Mouse (Mus musculus) 416B (cell line): ENCODE measurements around the gene Iqsec1.

Experiments
- DNase-seq: peaks from one replicate; pipeline ENCODE4 v3.0.0; 2011; ENCODE audit warnings: low read depth

The Iqsec1 gene

DNA sequence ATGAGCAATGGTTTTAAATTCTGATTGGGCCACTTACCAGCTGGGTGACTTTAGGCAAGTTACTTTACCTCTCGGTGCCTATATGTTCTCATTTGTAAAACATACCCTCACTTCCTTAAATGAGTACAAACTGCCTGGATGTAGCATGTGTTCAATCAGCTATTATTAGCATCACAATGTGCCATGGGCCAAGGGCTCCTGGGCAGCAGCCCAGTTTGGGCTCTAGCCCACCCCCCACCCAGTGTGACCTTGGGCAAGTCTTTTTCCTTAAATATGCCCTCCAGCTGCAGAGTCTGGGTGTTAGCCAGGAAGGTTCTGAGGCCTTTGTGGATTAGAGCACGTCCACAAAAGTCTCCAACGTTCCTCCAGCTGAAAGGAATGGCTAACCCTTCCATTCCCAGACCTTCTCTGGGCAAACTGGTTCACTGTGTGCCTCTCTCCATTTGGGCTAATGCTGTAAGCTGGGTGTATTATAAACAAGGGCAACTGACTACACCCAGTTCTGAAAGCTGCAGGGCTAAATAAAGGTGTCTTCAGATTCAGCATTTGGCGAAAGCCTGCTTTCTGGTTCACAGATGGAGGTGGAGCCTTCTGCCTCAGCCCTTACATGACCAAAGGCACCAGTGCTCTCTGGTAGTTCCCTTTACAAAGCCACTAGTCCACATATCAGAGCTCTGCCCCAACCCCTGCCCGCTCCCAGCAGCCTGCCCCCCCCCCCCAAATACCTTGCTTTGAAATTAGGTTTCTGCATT is 101.3 kb downstream of the Iqsec1 start:
- DNase-seq: no peak

DNA sequence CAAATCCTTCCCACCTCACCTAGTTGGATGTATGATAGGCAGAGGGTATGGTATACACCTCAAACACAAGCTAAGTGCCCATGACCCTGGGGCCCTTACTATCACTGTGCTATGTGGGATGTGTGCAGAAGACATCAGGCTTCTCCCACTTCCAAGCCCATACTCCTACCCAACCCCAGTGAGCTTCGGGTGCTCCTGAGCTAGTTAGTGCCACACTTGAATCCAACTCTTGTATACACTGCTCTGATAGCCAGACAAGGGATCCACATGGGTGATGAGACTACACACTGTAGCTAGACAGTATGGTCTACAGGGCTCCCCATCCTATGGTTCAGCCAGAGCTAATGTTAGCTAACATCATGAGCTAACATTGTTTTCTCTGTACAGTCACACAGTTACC is 102.9 kb downstream of the Iqsec1 start:
- no peak for DNase-seq

GRCm38 (mm10) chr6:90884631-90885030 is 103.9 kb downstream of the Iqsec1 start:
- no peak for DNase-seq

GRCm38 (mm10) chr6:90880975-90881374 is 107.5 kb downstream of the Iqsec1 start:
- no peak for DNase-seq

- no peak for DNase-seq
Observed at GRCm38 (mm10) chr6:90880404-90880803, 108.1 kb downstream of the Iqsec1 start.

DNA sequence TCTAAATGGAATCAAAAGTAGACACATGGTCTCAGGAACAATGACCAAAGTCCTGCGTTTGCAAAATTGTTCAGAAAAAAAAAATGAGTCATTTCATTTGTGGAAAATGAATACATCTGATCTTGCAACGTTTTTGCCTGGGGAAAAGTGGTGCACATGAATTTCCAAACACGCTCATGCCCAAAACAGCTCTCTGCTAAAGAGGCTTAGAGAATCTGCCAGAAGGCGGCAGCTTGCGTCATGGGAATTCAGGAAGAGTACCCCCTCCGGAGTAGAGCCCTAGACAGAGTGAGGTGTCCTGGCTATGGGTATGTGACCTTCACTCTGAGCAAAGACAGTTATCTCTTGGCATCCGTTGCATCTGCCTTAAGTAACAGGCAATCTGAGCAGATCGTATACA is 116.9 kb downstream of the Iqsec1 start:
- no peak for DNase-seq

GRCm38 (mm10) chr6:90868033-90868432 is 120.5 kb downstream of the Iqsec1 start:
- DNase-seq: no peak

GRCm38 (mm10) chr6:90861370-90861769 is 127.1 kb downstream of the Iqsec1 start:
- DNase-seq: no peak

DNA sequence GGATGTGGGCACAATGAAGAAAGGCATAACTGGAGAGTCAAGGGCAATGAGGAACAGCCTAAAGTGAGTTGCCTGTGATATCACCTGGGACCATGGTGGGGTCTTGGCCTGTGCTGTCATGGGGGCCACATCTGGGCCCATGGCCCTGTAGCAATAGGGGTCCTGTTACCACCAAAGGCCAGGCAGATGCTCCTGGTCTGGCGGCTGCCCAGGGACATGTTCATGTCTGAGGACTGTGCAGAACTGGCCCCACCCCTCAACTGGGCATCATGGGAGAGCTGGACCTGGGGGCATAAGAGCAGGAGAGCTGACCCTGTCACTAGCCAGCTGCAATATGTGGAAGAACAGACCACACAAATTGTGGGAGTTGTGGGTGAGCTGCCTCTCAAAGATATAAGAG is 130.6 kb downstream of the Iqsec1 start:
- DNase-seq: no peak

- DNase-seq: peak; percentile 21
Observed at GRCm38 (mm10) chr6:90852360-90852759, 136.1 kb downstream of the Iqsec1 start.

GRCm38 (mm10) chr6:90848068-90848467 is 140.4 kb downstream of the Iqsec1 start:
- DNase-seq: no peak

GRCm38 (mm10) chr6:90847523-90847922 is 141.0 kb downstream of the Iqsec1 start:
- DNase-seq: no peak

DNA sequence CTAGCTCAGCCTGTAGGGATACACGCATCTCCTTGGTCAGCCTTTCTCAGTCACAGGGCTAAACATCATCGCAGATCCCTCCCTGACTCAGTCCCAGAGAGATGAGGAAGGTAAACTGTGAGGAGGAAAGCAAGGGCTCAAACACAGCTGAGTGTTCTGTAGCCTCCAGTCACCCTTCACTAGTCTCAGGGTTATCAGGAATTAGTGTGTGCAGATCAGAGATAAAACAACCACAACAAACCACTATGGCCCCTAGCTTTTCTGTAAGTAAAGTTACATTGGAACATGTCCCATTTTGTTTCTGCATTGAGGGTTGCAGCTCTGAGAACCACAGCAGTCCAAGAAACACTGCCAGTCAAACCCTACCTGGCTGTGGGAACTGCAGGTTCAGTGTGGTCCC is 148.5 kb downstream of the Iqsec1 start:
- DNase-seq: peak; percentile 12

GRCm38 (mm10) chr6:90836749-90837148 is 151.7 kb downstream of the Iqsec1 start:
- no peak for DNase-seq

GRCm38 (mm10) chr6:90829536-90829935 is 158.9 kb downstream of the Iqsec1 start:
- no peak for DNase-seq

DNA sequence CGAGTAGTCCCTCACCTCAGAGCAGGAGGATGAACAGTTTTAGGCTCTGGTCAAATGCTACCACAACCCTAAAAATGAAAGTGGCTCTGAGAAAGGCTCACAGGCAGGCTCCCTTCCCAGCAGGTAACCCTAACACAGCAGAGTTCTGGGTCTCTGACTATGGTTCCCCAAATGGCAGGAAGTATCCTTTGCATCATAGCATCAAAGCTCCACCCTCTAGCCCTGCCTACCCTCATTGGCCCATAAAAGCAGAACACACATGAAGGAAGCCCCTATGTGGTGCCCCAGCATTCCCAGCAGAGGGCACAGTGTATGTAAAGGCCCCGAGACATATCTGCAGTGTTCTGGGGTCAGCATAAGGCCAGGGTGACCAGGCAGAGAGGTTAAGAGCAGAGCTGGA is 163.4 kb downstream of the Iqsec1 start:
- peak; percentile 77 for DNase-seq

GRCm38 (mm10) chr6:90823322-90823721 is 165.2 kb downstream of the Iqsec1 start:
- DNase-seq: no peak

DNA sequence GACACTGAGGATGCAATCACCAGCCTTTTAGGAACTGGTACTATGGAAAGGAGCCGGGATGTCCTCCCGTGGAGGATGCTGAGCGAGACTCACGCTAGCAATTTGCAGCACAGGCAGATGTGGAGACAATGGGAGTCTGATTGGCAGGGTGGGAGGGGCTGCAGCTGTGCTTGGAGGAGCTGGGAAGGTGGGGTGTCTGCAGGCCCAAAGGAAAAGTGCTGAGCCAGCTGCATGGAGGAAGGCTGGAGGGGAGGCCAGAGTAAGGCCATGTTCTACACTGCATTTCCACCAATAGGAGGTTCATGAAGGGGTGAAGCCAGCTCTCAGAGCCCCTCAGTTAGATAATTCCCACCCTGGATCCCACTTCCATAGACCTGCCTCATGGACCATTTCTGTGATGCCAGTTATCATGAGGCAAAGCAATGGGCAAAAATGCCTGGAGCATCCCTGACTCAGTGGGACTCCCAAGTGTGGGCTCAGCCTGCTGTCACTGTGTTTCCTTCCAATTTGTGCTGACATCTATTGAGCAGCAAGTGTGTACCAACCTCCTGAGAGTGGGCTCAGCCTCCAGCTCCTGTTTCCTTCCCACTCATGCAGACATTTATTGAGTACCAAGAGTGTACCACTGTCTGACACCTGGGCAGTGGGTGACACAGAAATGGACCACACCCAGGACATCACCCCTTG is 166.4 kb downstream of the Iqsec1 start:
- no peak for DNase-seq

GRCm38 (mm10) chr6:90819880-90820279 is 168.6 kb downstream of the Iqsec1 start:
- DNase-seq: peak; percentile 47

GRCm38 (mm10) chr6:90818956-90819355 is 169.5 kb downstream of the Iqsec1 start:
- DNase-seq: peak; percentile 66

- no peak for DNase-seq
Observed at GRCm38 (mm10) chr6:90816551-90816950, 171.9 kb downstream of the Iqsec1 start.

DNA sequence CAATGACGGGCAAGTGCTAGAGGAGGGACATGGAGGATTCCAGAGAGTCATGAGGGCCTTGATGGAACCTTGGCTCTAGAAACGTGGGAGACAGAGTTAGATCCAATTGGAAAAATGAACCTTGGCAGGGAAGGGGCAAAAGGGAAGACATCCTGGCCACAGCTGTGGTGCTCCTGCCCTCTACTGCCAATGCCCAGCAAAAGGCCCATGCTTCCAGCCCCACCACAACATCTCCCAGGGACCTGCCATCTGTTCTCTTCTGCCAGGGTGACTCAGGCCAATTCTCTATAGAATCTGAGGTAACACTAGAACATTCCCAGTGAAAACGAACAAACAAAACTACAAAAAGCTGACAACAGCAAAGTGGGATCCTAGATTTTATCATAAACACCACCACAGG is 173.1 kb downstream of the Iqsec1 start:
- DNase-seq: no peak

DNA sequence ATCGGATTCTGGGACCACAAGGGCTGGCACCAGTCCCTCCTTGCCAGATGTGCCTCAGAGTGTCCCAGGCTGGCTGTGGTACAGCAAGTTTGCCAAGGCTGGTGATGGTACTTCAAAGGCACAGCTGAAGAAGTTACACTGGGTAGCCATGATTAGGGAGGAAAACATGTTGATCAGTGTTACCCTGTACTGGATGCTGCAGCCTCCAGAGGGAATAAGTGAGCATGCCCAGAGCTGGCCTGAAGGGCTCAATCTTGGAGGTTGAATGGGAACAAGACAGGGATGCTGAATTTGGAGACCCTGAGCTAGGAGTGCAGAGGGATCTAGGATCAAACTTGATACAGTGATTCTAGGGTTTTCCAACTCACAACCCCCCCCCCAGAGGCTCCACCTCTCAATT is 175.0 kb downstream of the Iqsec1 start:
- no peak for DNase-seq

DNA sequence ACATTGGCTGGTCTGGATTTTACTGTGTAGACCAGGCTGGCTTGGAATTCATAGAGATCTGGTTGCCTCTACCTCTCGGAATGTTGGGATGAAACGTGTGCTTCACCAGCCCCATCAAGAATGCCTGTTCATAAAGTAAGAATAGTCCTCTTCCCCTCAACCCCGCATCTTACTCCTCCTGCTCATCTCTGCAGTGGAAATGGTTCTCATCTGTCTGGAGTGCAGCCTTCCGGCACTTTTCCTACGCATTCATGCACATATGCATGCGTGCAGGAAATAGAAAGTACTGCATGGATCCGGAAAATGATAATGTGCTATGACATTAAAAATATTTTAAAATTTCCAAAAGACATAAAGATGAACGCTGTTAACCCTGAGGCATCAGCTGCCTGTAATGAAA is 175.9 kb downstream of the Iqsec1 start:
- DNase-seq: no peak
